In genomic region chr3:69702421-69702820, GRCm38 (mm10) we compare ENCODE assay signal across 15 mouse cellular contexts. TPM values are rescaled to one million over a fixed set of nuclear protein-coding genes. Genes with fewer than 3 reads are reported as not detected.
DNase-seq lines count a peak whose midpoint lies in the region; TF ChIP-seq lines count a peak whose summit lies in the region.
"Had no signal": no experiment of that assay in that cellular context is flagged by ENCODE, and none has a peak within 500 bp of the region (broad histone marks: within the 10 kb centered on the region; RNA-seq: fewer than 3 reads in every experiment).

No protein-coding gene starts in this region.

- peak; percentile 56 for DNase-seq in heart, adult 11 months
- DNase-seq in heart, postnatal 4 days, result no peak
- DNase-seq in cerebellum, adult 18-20 months, result no peak
- DNase-seq in thymus, postnatal 10 days (ENCODE audit: low spot score in 2 of 2), result no peak
- DNase-seq: adrenal gland, adult 8-10 months; adrenal gland, postnatal 14 days; adrenal gland, postnatal 36 days; cerebellum, adult 11 months; cerebellum, adult 2 months; cerebellum, postnatal 25 days had no signal

- peak overlapping the region; percentile 36; the same call in 1 of the 2 replicates for H3K27ac ChIP-seq in bone marrow macrophage, adult 2 months (ENCODE audit: insufficient read depth, low read depth, low read length)
- H3K27ac ChIP-seq: embryonic facial prominence, embryonic 10.5 days; embryonic facial prominence, embryonic 12.5 days; forebrain, embryonic 13.5 days; forebrain, embryonic 15.5 days had no signal

- H3K4me3 ChIP-seq in bone marrow macrophage, adult 2 months (ENCODE audit: insufficient read depth, low read length), result no peak overlapping the region
- H3K4me3 ChIP-seq: embryonic facial prominence, embryonic 10.5 days; embryonic facial prominence, embryonic 12.5 days; forebrain, embryonic 13.5 days; forebrain, embryonic 15.5 days had no signal

- no peak for TF ChIP-seq POLR2A in bone marrow macrophage, adult 2 months (IDR thresholded peaks at IDR 0.05; ENCODE audit: borderline replicate concordance, low read depth, low read length)

- H3K4me1 ChIP-seq in bone marrow macrophage, adult 2 months (ENCODE audit: control insufficient read depth, insufficient read depth, low read length), result peaks cover 23% of the 10 kb centered on the region
- H3K4me1 ChIP-seq: embryonic facial prominence, embryonic 10.5 days; embryonic facial prominence, embryonic 12.5 days; forebrain, embryonic 13.5 days; forebrain, embryonic 15.5 days had no signal

- TF ChIP-seq CTCF in bone marrow macrophage, adult 2 months (IDR thresholded peaks at IDR 0.05; ENCODE audit: low read depth, low read length), result no peak

RNA-seq across cellular contexts. Expression of gene Nmd3, which starts 19.4 kb away (rescaled TPM):
- 10 to 100 TPM; 65.3 to 67.8 TPM for total RNA-seq in heart, postnatal 4 days (2021)
- 45.0 and 48.1 TPM in 2 replicates for polyA plus RNA-seq in bone marrow macrophage, adult 2 months (2012; ENCODE audit: insufficient read depth, insufficient read length, missing spikeins)
